Mouse (Mus musculus): ENCODE data around the gene Prcc. TPM values are rescaled to one million over a fixed set of nuclear protein-coding genes. Genes with fewer than 3 reads are reported as not detected.
"Not testable (repeated sequence)": the region's sequence is repeated elsewhere in the genome, so short reads cannot be mapped to it uniquely, and the experiment has no call there.

Gene Prcc
- polyA plus RNA-seq, 1 experiment from 2014 or later = 4.5 TPM

DNA sequence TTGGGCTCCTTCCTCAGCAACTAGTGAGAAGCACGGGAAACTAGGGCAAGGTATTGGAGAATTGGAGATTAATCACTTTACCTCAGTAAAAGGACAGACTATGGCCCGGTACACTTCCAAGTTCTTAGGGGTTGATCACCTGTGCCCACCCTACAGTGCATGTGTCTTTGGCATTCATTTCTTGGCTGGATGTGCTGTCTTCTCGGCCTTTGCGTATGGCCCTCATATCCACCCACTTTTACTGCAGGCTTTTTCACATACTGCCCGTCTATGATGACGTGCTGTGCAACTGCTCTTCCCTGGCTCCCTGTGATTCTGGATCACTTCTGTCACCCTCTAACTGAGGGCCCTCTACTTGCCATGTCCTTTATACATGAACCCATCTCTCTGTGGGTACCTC lies 1.0 kb upstream of the Prcc start:
- H3K4me2 ChIP-seq (ENCODE audit: low read depth, low read length) = peak overlapping the region; percentile 81; the same call in 1 of the 2 replicates
- no peaks in the 10 kb centered on the region for H3K27me3 ChIP-seq (ENCODE audit: insufficient read depth, low read length)
- H3K4me1 ChIP-seq (ENCODE audit: insufficient read depth) = peaks cover 19% of the 10 kb centered on the region
- 87% methylated on average over 6 of the region's 6 CpGs for WGBS (ENCODE audit: insufficient replicate concordance)
- no peak overlapping the region for H3K9ac ChIP-seq (replicated peaks)
- no peaks in the 10 kb centered on the region for H3K36me3 ChIP-seq (replicated peaks; ENCODE audit: insufficient read depth, low read length)
- TF ChIP-seq CTCF (IDR thresholded peaks at IDR 0.05; ENCODE audit: low read depth) = no peak
- no peak for TF ChIP-seq EP300 (IDR thresholded peaks at IDR 0.05; ENCODE audit: low read depth)
- DNase-seq (no peak), ATAC-seq (no peak)
- H3K9me3 ChIP-seq (ENCODE audit: low read length) = no peaks in the 10 kb centered on the region; the same call in 1 of the 2 replicates
- peak overlapping the region; percentile 91 for H3K4me3 ChIP-seq (ENCODE audit: low read depth, low read length)
- 0 out of 2 replicates have a peak overlapping the region, but pooled peaks have one; percentile 36 for H3K27ac ChIP-seq (ENCODE audit: low read depth)

DNA sequence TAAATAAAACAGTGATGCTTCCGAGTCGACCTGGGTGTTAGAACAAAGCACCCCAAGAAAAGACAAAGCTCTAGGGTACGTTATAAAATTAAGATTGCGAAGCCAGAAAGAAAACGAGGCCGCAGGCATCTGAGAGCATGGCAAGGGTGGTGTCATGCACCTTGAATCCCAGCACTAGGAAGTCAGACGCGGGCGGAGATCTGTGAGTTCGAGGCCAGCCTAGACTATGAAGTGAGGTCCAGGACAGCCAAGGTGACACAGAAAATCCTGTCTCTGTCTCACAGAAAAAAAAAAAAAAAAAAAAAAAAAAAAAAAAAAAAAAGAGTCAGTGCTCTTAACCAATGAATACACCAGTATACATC lies 577 bp upstream of the Prcc start:
- peak overlapping the region; percentile 56 for H3K9ac ChIP-seq (replicated peaks)
- H3K36me3 ChIP-seq (replicated peaks; ENCODE audit: insufficient read depth, low read length) = no peaks in the 10 kb centered on the region
- no peaks in the 10 kb centered on the region for H3K27me3 ChIP-seq (ENCODE audit: insufficient read depth, low read length)
- H3K4me3 ChIP-seq (ENCODE audit: low read depth, low read length) = peak overlapping the region; percentile 91
- TF ChIP-seq CTCF (IDR thresholded peaks at IDR 0.05; ENCODE audit: low read depth) (no peak), EP300 (IDR thresholded peaks at IDR 0.05; ENCODE audit: low read depth) (no peak)
- WGBS (ENCODE audit: insufficient replicate concordance) = 8% methylated on average over 10 of the region's 10 CpGs
- H3K4me1 ChIP-seq (ENCODE audit: insufficient read depth) = peaks cover 19% of the 10 kb centered on the region
- H3K9me3 ChIP-seq (ENCODE audit: low read length) = no peaks in the 10 kb centered on the region; the same call in 1 of the 2 replicates
- ATAC-seq = no peak
- DNase-seq = peak; percentile 44
- peak overlapping the region; percentile 81 for H3K4me2 ChIP-seq (ENCODE audit: low read depth, low read length)
- H3K27ac ChIP-seq (ENCODE audit: low read depth) = peak overlapping the region; percentile 58; the same call in 1 of the 2 replicates

DNA sequence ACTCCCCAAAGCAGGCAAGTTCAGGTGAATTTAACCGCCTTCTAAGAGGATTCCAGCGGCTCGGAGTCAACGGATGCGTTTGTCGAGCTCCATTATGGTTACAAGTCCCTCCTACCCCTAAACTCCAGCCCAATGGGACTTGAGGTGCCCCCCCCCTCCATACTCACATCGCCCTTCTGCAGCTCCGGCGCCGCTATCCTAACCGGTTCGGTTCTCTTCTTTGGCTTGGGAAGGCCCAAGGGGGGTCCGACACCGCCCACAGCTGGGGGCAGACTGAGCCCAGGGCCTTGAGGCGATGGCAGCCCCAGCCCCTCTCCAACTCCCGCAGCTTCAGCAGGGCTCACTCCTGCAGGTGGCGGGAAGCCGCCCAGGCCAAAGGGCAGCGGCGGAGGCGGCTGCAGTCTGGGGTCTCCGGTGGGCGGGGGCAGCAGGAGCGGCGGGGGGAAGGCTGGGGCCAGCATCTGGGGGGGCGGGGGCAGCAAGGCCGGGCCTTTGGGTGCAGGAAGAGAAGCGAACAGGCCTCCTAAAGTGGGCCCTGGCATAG lies 628 bp downstream of the Prcc start:
- peak overlapping the region; percentile 81 for H3K4me2 ChIP-seq (ENCODE audit: low read depth, low read length)
- peak overlapping the region; percentile 96 for H3K27ac ChIP-seq (ENCODE audit: low read depth)
- no peaks in the 10 kb centered on the region; the same call in 1 of the 2 replicates for H3K9me3 ChIP-seq (ENCODE audit: low read length)
- no peak for TF ChIP-seq EP300 (IDR thresholded peaks at IDR 0.05; ENCODE audit: low read depth)
- TF ChIP-seq CTCF (IDR thresholded peaks at IDR 0.05; ENCODE audit: low read depth) = no peak
- H3K27me3 ChIP-seq (ENCODE audit: insufficient read depth, low read length) = no peaks in the 10 kb centered on the region
- peak overlapping the region; percentile 91 for H3K4me3 ChIP-seq (ENCODE audit: low read depth, low read length)
- DNase-seq (peak; percentile 57), ATAC-seq (no peak)
- peak overlapping the region; percentile 98 for H3K9ac ChIP-seq (replicated peaks)
- H3K36me3 ChIP-seq (replicated peaks; ENCODE audit: insufficient read depth, low read length) = peaks cover 9% of the 10 kb centered on the region
- WGBS (ENCODE audit: insufficient replicate concordance) = 0% methylated on average over 22 of the region's 28 CpGs
- peaks cover 19% of the 10 kb centered on the region for H3K4me1 ChIP-seq (ENCODE audit: insufficient read depth)

DNA sequence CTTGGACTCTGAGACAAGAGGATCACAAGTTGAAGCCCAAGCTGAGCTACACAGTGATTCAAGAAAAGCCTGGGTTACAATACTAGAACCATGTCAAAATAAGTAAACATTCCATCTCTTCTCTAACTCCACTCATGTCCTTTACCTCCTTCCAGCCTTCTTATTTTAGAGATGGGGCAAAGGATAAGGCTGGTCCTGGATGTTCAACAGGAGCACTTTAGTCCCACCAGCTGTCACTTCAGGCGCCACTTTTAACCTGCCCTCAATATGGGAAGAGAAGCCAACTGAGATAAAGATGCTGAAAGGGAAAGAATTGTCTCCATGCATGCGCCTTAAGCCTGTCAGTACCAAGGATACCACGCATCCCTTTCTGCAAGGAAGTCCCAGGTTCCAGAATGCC lies 1.1 kb downstream of the Prcc start:
- Histone ChIP-seq H3K27ac (ENCODE audit: low read depth) (peak overlapping the region; percentile 96; the same call in 1 of the 2 replicates), H3K4me1 (ENCODE audit: insufficient read depth) (peaks cover 19% of the 10 kb centered on the region), H3K36me3 (replicated peaks; ENCODE audit: insufficient read depth, low read length) (peaks cover 10% of the 10 kb centered on the region), H3K9me3 (ENCODE audit: low read length) (no peaks in the 10 kb centered on the region; the same call in 1 of the 2 replicates), H3K27me3 (ENCODE audit: insufficient read depth, low read length) (no peaks in the 10 kb centered on the region), H3K4me2 (ENCODE audit: low read depth, low read length) (peak overlapping the region; percentile 81), H3K4me3 (ENCODE audit: low read depth, low read length) (peak overlapping the region; percentile 91), H3K9ac (replicated peaks) (peak overlapping the region; percentile 98)
- ATAC-seq (no peak), DNase-seq (no peak)
- no peak for TF ChIP-seq CTCF (IDR thresholded peaks at IDR 0.05; ENCODE audit: low read depth)
- WGBS (ENCODE audit: insufficient replicate concordance) = 0% methylated on average over 3 of the region's 3 CpGs

DNA sequence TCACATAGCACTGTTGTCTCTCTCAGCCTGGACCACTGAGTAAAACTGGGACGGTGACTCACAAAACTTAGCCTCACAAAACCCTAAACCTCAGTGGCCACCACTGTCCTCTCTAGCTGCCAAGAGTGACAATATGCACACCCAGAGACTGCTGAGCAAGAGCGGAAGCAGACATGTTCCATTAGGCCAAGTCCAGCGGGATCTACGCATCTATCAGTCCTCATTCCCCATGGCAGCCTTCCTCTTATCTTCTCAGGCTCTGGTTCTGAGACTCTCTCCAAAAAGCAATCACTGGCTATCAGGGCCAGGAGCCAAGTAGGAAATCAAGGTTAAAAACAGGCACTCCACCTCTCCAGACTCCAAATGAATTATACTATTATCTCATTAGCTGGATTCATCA lies 7.7 kb downstream of the Prcc start:
- H3K36me3 ChIP-seq (replicated peaks; ENCODE audit: insufficient read depth, low read length) = peaks cover 20% of the 10 kb centered on the region
- H3K4me2 ChIP-seq (ENCODE audit: low read depth, low read length) = no peak overlapping the region
- H3K9me3 ChIP-seq (ENCODE audit: low read length) = no peaks in the 10 kb centered on the region
- H3K27ac ChIP-seq (ENCODE audit: low read depth) = no peak overlapping the region
- no peak overlapping the region for H3K9ac ChIP-seq (replicated peaks)
- ATAC-seq = no peak
- 93% methylated on average over 4 of the region's 4 CpGs for WGBS (ENCODE audit: insufficient replicate concordance)
- H3K4me3 ChIP-seq (ENCODE audit: low read depth, low read length) = no peak overlapping the region
- H3K27me3 ChIP-seq (ENCODE audit: insufficient read depth, low read length) = no peaks in the 10 kb centered on the region
- TF ChIP-seq CTCF (IDR thresholded peaks at IDR 0.05; ENCODE audit: low read depth) = no peak
- no peak for TF ChIP-seq EP300 (IDR thresholded peaks at IDR 0.05; ENCODE audit: low read depth)
- no peaks in the 10 kb centered on the region for H3K4me1 ChIP-seq (ENCODE audit: insufficient read depth)
- no peak for DNase-seq

DNA sequence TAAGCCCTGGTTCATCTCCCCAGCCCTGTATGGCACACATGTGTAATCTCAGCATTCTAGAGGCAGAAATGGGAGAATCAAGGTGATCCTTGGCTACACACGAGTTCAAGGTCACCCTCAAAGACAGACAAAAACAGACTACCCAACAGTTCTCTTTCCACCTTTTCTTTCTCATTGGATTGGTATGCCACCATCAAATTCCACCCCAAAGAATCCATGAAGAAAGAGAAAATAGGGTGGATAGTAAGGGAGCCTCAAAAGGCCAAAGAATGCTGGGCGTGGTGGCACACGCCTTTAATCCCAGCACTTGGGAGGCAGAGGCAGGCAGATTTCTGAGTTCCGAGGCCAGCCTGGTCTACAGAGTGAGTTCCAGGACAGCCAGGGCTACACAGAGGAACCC lies 21.3 kb downstream of the Prcc start:
- H3K4me2 ChIP-seq (ENCODE audit: low read depth, low read length); ATAC-seq; DNase-seq; H3K4me3 ChIP-seq (ENCODE audit: low read depth, low read length); H3K27me3 ChIP-seq (ENCODE audit: insufficient read depth, low read length); H3K4me1 ChIP-seq (ENCODE audit: insufficient read depth); H3K9me3 ChIP-seq (ENCODE audit: low read length); H3K9ac ChIP-seq (replicated peaks); H3K27ac ChIP-seq (ENCODE audit: low read depth): not testable (repeated sequence)
- WGBS (ENCODE audit: insufficient replicate concordance) = 82% methylated on average over 4 of the region's 4 CpGs
- peaks cover 75% of the 10 kb centered on the region for H3K36me3 ChIP-seq (replicated peaks; ENCODE audit: insufficient read depth, low read length)

Data from liver, postnatal 0 days (tissue).